Mouse (Mus musculus) thymus, adult 2 months (tissue): ENCODE data around the gene Prpf39. TPM values are rescaled to one million over a fixed set of nuclear protein-coding genes. Genes with fewer than 3 reads are reported as not detected.
A peak's percentile ranks its signal among the peaks of the same experiment; 100 is the strongest.

ENCODE experiments used
- DNase-seq: peaks from one replicate; pipeline ENCODE4 v3.0.0; 2021
- H3K27ac ChIP-seq: fragments of 200-500 bp; 2 replicates; pipeline ENCODE4 v1.5.1; 2012; ENCODE audit warnings: low read length, control low read depth; ENCODE audit not compliant: control insufficient read depth, insufficient read depth
- H3K27me3 ChIP-seq: fragments of 200-500 bp; 2 replicates; pipeline ENCODE4 v1.6.1; 2012; ENCODE audit warnings: mild to moderate bottlenecking, low read length, moderate library complexity, mixed read lengths; ENCODE audit not compliant: control insufficient read depth, insufficient read depth
- H3K36me3 ChIP-seq: fragments of 200-500 bp; 2 replicates; pipeline ENCODE4 v1.6.1; 2012; ENCODE audit warnings: mild to moderate bottlenecking, low read length, moderate library complexity; ENCODE audit not compliant: control insufficient read depth, insufficient read depth
- H3K4me1 ChIP-seq: fragments of 200-500 bp; replicated peaks from 2 replicates; pipeline ENCODE4 v1.6.1; 2012; ENCODE audit warnings: low read length; ENCODE audit not compliant: control insufficient read depth, insufficient read depth
- H3K4me3 ChIP-seq: fragments of 200-500 bp; 2 replicates; pipeline ENCODE4 v1.5.1; 2012; ENCODE audit warnings: mild to moderate bottlenecking, low read length, control low read depth, moderate library complexity; ENCODE audit not compliant: control insufficient read depth, insufficient read depth
- CTCF ChIP-seq: fragments of 200-500 bp; IDR thresholded peaks from 2 replicates; pipeline ENCODE4 v1.5.1; 2012; ENCODE audit warnings: mild to moderate bottlenecking, control low read depth, low read length, moderate library complexity, borderline replicate concordance; ENCODE audit not compliant: control insufficient read depth, poor library complexity, insufficient read depth; ENCODE audit errors: extremely low read depth
- POLR2A ChIP-seq: fragments of 200-500 bp; IDR thresholded peaks from 2 replicates; pipeline ENCODE4 v1.6.1; 2012; ENCODE audit warnings: mild to moderate bottlenecking, low read length, control low read depth, moderate library complexity; ENCODE audit not compliant: control insufficient read depth, poor library complexity, insufficient read depth; ENCODE audit errors: extremely low read depth
- WGBS: fragments of 180-500 bp; shearing (Covaris S2); methylation state at CpG from one replicate; pipeline ENCODE4 v1.1.7; 2018; 5-methylcytosine and 5-hydroxymethylcytosine counted together
- polyA plus RNA-seq: library from polyadenylated mRNA; depleted of rRNA; stranded (reverse); fragments of >200 nt; gene quantifications from 2 replicates; pipeline ENCODE4 v1.2.3, GENCODE M21; 2012

Prpf39 gene
- polyA plus RNA-seq, 1 experiment, result 18.7 TPM

DNA sequence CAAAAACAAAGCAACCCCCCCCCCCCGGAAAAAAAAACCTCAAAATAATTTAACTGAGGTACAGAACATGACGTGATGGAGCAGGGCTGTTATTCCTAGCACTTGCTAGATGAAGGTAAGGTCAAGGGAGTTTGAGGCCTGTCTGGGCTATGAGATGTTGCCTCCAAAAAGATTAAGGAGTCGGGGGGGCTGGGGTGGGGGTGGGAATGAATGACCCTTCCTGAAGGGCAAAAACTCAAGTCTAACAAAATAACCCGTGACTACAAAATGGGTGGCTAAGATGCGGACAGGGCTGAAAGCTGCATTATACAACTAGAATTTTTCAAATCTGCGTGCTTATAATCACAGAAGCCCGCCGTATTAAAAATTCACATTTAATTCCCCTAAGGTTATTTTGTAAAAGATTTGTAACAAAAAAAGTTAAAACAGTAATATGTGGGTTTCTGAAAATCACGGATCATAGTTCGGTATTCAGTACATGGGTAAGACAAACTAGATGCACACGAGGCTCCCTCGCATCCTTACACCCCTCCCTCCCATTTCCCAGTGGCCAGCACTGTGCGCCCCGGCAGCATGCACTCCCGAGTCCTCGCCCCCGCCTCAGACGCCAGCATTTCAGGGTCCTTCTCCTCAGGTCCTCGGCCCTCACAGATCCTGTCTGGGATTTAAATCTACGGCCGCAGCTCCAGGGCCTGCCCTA, 36.9 kb downstream of the Prpf39 start:
- Histone ChIP-seq H3K36me3 (peaks cover 9% of the 10 kb centered on the region), H3K27me3 (no peaks in the 10 kb centered on the region), H3K27ac (no peak overlapping the region), H3K4me1 (peaks cover 9% of the 10 kb centered on the region), H3K4me3 (peak overlapping the region; percentile 70)
- no peak for DNase-seq
- TF ChIP-seq POLR2A (no peak), CTCF (no peak)
- WGBS, result 3% methylated on average over 21 of the region's 21 CpGs

DNA sequence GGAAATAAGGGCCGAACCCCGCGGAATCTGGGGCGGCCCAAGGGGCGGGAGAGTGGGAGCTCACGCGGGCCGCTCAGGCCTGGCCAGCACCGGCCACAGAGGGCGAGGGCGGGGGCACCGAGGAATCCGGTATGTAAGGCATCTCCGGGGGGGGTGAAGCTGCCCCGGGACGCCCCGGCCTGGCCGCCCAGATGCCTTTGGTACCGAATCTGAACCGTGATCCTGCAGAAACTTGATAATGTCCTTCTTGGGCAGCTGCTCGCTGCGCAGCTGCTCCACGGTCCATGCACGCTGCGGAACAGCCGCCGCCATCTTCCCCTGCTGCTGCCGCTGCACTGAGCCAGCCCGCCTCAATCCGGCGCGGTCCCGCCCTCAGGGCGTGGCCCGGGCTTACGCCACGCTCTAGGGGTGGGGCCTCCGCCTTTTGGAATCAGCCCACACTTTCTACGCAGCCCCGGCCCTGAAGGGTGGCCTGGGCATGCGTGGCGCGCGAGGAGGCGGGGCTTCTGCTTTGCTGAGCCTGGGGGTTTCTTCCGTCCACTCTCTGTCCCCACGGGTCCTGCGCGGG, 37.6 kb downstream of the Prpf39 start, which contains the start of gene Fkbp3:
TSS of gene Fkbp3 (minus strand) at position 397 of the 568 bp plus-strand sequence.
- Histone ChIP-seq H3K36me3 (peaks cover 4% of the 10 kb centered on the region), H3K27ac (no peak within 1 kb of the TSS), H3K4me1 (peaks cover 9% of the 10 kb centered on the region), H3K4me3 (peak within 1 kb of the TSS; percentile 70), H3K27me3 (no peaks in the 10 kb centered on the region)
- WGBS, result under 1% methylated on average over 49 of the region's 49 CpGs
- DNase-seq, result peak; percentile 98
- TF ChIP-seq POLR2A, result peak; percentile 98
- TF ChIP-seq CTCF, result 0 out of 2 replicates have a peak, but pooled peaks have one; percentile 25

DNA sequence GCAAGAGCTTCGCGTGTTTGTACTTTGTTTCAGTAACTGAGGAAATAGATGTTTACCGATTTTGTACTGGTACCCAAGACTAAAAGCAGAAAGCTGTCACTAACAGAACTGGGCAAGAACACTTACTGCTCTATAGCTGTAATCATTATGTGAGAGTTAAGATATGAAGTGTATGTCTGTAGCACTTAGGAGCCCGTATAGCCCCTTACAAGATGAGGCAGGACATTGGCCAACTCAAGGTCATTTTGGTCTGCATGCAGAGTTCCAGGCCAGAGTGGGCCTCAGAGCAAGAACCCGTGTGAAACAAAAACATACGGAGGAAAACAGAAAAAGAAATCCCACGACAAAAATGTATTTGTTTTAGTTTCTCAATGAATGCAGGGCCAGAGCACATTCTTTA, 38.5 kb downstream of the Prpf39 start:
- Histone ChIP-seq H3K4me1 (peaks cover 9% of the 10 kb centered on the region), H3K4me3 (no peak overlapping the region), H3K36me3 (no peaks in the 10 kb centered on the region), H3K27me3 (no peaks in the 10 kb centered on the region), H3K27ac (no peak overlapping the region)
- DNase-seq, result no peak
- no peak for TF ChIP-seq CTCF
- TF ChIP-seq POLR2A, result no peak
- WGBS, result 53% methylated on average over 7 of the region's 7 CpGs

DNA sequence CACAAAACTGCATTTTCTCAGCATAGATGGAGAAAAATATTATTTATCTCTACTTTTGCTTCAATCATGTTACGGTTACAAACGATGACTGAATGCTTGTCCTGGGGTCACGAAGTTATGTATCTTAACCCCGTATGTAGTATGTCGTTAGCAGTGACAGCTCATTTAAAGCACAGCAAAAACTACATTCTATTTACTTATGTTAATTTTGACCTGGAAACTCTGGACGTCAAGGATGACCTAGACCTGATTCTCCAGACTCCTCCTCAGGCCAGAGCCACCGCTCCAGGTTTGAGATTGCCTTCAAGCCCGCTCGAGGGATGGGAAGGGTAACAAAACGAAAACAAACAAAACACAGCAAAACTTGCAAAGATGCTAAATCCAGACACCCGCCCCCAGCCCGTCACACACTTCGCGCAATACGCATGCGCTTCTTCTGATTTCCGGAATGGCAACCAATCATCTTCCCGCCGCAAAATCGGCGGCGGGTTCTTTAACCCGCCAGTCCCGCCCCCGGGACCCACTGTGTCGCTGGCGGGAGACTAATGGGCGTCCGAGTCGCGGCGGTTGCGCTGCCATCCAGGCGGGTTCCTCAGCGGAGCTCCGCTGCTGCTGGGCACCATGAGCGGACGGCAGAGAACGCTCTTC, 39.1 kb downstream of the Prpf39 start, which contains the start of gene Fancm:
TSS of gene Fancm (plus strand) at position 519 of the 648 bp plus-strand sequence.
- Histone ChIP-seq H3K27ac (peak within 1 kb of the TSS; percentile 92), H3K4me3 (peak within 1 kb of the TSS; percentile 100), H3K36me3 (no peaks in the 10 kb centered on the region), H3K4me1 (peaks cover 9% of the 10 kb centered on the region), H3K27me3 (no peaks in the 10 kb centered on the region)
- TF ChIP-seq CTCF (no peak; the same call in 1 of the 2 replicates), POLR2A (peak; percentile 83)
- peak; percentile 90 for DNase-seq
- 2% methylated on average over 39 of the region's 39 CpGs for WGBS

DNA sequence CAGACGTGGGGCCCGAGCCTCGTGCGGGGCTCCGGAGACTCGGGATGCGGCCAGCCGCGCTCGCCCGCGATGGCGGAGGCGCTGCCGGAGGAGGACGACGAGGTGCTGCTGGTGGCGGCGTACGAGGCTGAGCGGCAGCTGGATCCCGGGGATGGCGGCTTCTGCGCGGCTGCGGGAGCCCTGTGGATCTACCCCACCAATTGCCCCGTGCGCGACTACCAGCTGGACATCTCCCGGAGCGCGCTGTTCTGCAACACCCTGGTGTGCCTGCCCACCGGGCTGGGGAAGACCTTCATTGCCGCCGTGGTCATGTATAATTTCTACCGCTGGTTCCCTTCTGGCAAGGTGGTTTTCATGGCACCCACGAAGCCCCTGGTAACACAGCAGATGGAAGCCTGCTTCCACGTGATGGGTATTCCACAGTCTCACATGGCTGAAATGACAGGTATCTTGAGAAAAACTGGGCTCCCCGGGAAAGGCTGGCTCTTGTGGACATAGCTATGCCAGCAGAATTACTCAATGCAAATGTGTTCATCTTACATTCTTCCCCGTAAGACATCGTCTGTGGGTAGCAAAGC, 39.7 kb downstream of the Prpf39 start:
- WGBS, result under 1% methylated on average over 41 of the region's 41 CpGs
- no peak for DNase-seq
- Histone ChIP-seq H3K27ac (no peak overlapping the region), H3K4me1 (peaks cover 9% of the 10 kb centered on the region), H3K36me3 (no peaks in the 10 kb centered on the region), H3K27me3 (no peaks in the 10 kb centered on the region), H3K4me3 (peak overlapping the region; percentile 100)
- peak; percentile 35; the same call in 1 of the 2 replicates for TF ChIP-seq CTCF
- no peak for TF ChIP-seq POLR2A

DNA sequence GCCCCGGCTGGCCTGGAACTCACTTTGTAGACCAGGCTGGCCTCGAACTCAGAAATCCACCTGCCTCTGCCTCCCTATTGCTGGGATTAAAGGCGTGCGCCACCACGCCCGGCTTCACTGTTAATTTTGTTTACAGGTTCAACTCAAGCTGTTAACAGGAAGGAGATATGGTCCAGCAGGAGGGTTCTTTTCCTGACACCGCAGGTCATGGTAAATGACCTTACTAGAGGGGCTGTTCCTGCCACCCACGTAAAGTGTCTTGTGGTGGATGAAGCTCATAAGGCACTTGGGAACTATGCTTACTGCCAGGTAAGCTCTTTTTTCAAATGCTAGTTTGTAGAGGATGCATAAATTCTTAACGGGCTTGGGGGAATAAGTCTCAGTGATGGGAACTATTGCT, 40.8 kb downstream of the Prpf39 start:
- Histone ChIP-seq H3K27me3 (no peaks in the 10 kb centered on the region), H3K4me1 (peaks cover 9% of the 10 kb centered on the region), H3K4me3 (no peak overlapping the region), H3K27ac (no peak overlapping the region), H3K36me3 (no peaks in the 10 kb centered on the region)
- 90% methylated on average over 9 of the region's 9 CpGs for WGBS
- DNase-seq, result no peak
- no peak for TF ChIP-seq CTCF
- no peak for TF ChIP-seq POLR2A
